In the genomic region with DNA sequence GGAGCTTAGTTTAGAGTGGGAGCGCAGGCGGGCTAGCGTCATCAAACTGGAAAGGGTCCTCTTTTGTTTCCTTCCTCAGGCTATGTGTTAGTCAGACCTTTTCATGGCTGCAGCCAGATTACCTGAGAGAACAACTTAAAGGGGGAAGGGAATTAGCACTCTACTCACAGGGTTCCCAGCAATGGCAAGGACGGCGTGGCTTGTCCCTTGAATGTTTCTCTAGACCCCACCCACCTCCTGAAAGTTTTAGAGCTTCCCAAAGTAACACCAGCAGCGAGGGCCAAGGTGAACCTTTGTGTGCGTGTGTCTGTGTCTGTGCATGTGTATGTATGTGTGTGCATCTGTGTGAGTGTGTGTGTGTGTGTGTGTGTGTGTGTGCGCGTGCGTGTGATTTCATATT, we compare ENCODE assay signal across 16 mouse cellular contexts.
"Had no signal": no experiment of that assay in that cellular context is flagged by ENCODE, and none has a peak within 500 bp of the region (broad histone marks: within the 10 kb centered on the region; RNA-seq: fewer than 3 reads in every experiment).

No protein-coding gene starts in this region.

- H3K36me3 ChIP-seq: liver, embryonic 15.5 days; midbrain, embryonic 10.5 days; midbrain, embryonic 12.5 days; neural tube, embryonic 12.5 days had no signal

- H3K4me2 ChIP-seq: liver, embryonic 15.5 days; lung, embryonic 14.5 days; midbrain, embryonic 12.5 days; neural tube, embryonic 12.5 days had no signal

- H3K4me3 ChIP-seq: liver, embryonic 15.5 days; midbrain, embryonic 10.5 days; midbrain, embryonic 12.5 days; myocyte; neural tube, embryonic 12.5 days had no signal

- DNase-seq: liver, postnatal 0 days; lung, embryonic 14.5 days; lung, postnatal 10 days; lung, postnatal 4 days; midbrain, embryonic 14.5 days; right cerebral cortex, postnatal 14 days; spleen, adult 18-20 months; thymus, adult 18-20 months; thymus, postnatal 14 days; thymus, postnatal 36 days had no signal

- ATAC-seq: liver, postnatal 0 days; midbrain, embryonic 16.5 days had no signal

- H3K9me3 ChIP-seq: liver, embryonic 15.5 days; midbrain, embryonic 10.5 days; midbrain, embryonic 12.5 days; neural tube, embryonic 12.5 days had no signal

- H3K4me1 ChIP-seq: liver, embryonic 15.5 days; midbrain, embryonic 12.5 days; neural tube, embryonic 12.5 days had no signal

- H3K9ac ChIP-seq: liver, embryonic 15.5 days; liver, postnatal 0 days; lung, embryonic 14.5 days; midbrain, embryonic 12.5 days; neural tube, embryonic 12.5 days had no signal

- H3K27me3 ChIP-seq: liver, embryonic 15.5 days; midbrain, embryonic 12.5 days; neural tube, embryonic 12.5 days had no signal

- H3K27ac ChIP-seq: liver, embryonic 15.5 days; midbrain, embryonic 10.5 days; midbrain, embryonic 12.5 days; neural tube, embryonic 12.5 days had no signal
